Mouse (Mus musculus) c-Kit-positive CD71-positive TER-119-negative erythroid progenitor cells, embryonic 14.5 days (primary cell): Measurements from ENCODE around the gene Adora3.

Experiments used
- DNase-seq: peaks from one replicate; pipeline ENCODE4 v3.0.0-alpha.2; 2013; ENCODE audit warnings: low read depth

The Adora3 gene

DNA sequence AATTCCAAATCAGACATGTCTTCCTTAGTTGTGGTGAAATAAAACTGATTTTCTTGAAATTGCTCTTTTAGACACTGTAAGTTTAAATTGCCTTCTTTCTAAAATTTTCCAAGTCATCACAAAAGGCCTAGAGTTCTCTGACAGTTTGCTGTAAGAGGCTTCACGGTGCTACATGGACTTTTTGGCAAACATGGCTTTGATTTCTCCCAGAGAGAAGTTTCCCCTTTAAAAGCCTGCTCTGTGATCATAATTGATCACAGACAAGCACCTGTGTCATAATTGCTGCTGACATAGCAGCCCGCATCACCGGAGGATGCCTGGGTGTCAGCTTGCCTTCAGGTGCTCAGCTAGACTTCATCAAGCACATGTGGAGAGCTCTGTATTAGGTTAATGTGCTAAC is at the start of gene Adora3, which contains the start of gene Tmigd3:
Gene Adora3, plus strand, starts transcription at position 301 of the 400 bp plus-strand sequence.
Gene Tmigd3, plus strand, starts transcription at position 346 of the 400 bp plus-strand sequence.
- DNase-seq, result no peak

DNA sequence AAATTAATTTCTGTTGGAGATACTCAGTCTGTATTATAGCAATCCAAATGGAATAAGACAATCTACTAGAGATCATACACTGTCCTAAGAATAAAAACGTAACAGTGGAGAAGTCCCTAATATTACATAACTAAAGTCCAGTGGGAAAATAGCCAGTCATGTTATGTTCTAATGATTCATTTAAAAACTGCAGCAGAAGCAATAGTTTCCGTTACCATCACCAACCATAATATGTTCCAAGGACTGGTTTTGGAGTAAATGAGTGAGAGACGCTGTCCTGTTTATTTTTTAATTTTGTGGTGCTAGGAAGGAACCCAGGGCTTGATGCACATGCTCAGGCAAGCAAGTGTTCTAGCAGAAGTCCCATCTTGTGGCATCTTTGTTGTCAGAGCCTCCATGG is 49.2 kb upstream of the Adora3 start:
- DNase-seq, result no peak

DNA sequence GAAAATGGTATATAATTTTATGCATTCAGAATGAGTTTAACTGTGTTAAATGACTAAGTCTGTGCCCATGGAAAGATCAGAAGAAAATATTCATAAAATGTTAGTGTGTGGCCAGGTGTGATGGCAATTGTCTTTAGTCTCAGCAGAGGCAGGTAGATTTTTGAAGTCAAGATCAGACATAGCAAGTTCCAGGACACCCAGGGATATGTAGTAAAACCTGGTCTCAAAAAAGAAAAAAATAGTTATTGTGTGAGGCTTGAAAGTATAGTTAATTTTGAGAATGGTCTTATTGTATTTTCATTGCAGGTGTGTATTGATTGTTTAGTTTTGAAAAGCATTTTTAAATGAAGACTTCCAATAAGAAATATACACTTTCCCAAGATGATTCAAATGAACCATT is 47.0 kb upstream of the Adora3 start:
- DNase-seq, result no peak

DNA sequence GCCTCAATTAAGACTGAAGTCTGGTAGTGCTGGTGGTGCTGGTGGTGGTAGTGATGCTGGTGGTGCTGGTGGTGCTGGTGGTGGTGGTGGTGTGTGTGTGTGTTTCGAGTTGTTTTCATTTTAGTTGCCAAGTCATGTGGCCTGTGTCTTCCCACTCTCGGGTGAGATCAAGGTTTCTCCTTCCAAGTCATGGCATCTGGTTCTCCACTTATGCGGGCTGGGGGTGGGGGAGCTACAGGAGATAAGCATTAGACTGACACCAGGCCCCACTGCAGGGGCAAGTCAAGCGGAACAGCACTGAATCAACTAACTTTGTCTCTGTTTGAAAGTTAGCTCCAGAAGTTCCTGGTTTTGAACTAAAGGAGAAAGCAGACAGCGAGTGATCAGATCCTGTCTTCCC is 46.6 kb upstream of the Adora3 start:
- DNase-seq, result no peak

DNA sequence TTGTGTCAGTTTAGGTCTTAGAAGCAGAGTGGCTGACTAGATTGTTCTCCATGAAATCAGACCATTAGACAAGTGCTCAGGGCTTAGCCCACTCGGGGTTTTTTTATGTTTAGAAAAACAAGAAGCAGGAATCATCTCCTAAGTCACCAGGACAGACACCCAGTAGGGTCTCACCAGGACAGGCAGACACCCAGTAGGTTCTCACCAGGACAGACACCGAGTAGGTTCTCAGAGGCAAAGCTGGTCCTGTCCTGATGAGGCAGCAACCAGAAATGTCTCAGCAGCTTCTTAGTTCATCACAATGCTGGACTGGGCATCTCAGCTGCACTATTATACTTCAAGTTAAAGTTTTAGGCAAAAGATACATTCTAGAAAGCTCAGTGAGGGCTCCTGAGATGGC is 46.0 kb upstream of the Adora3 start:
- DNase-seq, result no peak

DNA sequence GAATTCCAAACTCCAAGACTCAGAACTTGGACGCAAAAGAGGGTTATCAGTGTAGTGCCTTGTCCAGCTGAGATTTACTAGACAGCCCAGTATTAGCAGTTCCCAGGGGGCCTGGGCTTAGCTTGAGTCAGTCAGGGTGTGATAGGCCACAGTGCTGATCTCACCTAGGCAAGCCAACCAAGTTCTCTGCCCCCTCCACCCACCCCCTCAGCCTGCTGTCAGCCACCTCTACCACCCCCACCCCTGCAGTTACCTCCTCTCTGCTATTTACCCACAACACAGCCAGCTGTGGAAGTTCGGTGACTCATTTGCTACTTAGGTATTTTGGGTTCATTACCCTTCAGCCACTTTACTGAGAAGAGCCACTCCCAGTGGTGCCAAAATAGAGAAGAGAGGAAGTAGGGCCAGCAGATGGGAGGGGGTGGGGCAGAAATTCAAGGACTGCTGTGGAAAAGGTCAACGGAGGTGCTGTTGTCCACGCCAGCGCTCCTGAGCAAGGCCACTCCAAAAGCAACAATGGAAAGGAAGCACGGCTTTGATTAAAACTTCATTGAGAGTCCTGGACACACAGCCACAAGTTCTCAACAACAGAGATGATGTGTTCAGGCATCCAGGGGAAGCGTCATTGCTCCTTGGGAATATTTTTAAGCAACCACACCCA is 45.0 kb upstream of the Adora3 start:
- no peak for DNase-seq

DNA sequence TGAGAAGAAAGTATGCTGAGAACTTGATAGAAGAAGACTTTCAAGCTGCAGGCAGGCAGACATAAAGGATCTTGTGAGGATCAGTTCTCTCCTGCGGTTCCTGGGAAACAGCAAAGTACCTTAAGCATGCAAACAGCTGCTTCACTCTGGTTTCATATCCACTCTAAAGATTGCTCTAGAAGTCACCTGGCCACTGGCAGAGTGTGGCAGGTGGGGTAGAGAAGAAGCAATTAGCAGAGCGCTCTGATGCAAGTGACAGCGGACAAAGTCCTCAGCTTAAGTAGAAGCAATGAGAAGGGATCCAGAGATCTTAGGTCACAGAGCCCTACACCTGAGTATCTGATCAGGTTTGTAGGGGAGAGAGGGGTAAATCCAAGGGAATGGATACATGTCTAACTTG is 39.1 kb upstream of the Adora3 start:
- DNase-seq, result no peak

DNA sequence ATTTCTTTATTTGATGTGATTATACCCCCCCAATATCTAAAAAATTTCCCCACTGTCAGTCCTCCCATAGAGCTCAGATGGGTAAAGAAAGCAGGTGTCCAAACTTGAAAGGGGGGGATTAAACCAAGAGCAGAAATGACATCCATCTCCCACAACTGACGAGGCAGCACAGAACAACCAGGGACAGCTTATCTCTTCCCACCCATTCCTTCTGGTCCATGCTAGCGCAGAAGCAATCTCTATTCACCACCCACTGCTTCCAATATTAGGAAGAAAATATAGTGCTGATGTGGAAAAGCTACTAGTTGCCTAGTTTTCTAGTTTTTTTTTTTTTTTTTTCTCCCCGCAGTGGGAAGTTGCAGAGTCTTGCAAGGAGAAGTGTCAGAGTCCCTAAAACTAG is 34.8 kb upstream of the Adora3 start:
- DNase-seq, result no peak

DNA sequence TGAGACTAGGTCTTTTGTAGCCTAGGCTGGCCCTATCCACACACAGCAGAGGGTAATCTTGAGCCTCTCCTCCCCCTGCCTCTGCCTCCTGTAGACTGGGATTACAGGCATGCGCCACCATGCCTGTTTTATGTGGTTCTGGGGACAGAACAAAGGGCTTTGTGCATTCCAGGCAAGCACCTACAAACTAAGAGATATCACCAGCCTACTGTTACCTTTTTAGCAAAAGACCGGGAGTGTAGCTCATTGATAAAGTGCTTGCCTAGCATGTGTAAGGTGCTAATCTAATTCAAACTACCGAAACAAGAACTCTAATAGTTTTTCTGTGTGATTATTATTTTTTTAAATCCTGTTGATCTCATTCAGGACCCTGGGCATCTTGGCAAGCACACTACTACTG is 33.8 kb upstream of the Adora3 start:
- peak; percentile 15 for DNase-seq

DNA sequence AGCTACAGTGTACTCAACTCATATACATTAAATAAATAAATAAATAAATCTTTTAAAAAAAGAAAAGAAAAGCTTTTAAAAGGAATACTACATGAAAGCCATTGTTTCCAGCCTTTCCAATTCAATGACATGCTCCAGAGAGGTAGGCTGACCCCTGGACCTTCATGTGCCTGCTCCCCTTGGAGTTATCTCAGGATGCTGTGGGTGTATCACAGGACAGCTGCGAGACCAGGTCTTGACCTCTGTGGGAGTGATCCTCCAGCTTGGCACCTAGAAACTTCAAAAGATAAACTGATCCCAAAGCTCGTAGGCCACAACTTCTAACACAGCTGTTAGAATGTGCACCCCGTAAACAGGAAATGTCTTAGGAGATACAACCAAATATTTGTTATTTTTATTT is 32.0 kb upstream of the Adora3 start:
- no peak for DNase-seq

DNA sequence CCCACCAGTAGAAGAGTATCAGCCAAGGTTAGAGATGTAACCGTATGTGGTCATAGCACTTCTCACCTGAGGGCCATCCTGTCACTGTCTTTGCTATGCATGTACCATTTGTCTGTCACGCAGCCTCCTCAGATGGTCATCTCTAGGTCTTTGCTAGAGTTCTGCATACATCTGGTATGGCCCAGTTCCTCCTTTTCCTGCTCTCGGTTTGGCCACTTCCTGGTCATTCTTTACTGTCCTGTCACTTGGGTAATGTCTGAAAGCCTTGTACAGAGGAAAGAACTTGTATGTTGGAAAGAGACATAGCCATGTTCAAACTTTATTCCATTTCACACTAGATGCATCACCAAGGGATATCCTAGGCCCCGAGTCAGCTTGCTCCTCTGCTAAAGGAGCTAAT is 30.8 kb upstream of the Adora3 start:
- DNase-seq, result no peak

DNA sequence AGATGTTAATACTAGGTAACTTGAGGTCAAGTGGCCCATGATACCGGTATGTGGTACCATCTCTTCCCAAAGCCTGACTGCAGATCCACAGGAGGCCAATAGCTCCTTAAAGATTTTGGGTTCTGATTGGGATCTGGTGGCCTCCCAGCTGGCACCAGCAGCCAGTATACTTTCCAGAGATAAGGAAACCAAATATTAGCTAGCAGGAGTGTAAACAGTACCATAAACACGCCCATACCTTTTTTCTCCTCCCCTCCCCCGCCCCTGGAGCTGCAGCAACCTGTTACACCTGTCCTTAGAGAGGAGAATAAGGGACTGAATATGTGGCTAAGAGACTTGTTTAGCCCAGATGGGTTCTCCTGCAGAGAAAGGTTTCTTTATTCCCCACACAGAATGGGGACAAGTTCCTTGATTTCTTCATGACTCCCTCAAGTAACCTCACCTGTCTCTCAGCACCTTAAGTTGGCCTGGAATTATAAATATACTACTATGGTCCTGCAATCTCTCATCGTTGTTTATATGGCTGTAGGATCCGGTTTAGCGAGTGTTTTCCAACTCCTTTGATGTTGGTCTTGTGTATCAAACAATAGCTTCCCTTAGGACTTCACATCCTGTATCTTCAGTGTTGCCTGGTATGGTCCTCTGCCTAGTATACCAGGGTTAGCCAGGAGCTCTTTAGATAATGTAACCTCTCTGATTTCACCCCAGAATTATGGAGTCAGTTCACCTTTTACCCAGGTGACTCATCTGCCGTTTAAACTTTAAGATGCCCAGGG is 24.2 kb upstream of the Adora3 start:
- no peak for DNase-seq

DNA sequence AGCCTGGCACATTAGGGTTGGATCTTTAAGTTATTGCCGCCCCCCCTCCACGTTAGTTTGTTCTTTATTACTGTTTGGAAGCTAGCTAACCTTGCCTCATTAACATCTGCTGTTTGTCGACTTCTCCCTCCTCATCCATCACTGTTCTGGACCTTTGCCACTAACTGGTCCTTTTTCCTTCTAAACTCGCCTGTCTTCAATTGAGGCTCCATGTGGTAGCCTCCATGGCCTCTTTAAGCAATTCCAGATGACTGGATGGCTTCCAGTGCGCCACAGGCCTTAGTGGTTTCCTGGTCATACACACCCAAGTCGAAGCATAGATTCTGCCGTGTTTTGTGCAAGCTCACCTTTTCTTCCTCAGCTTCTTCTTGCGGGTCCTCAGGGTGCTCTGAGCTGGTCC is 16.9 kb upstream of the Adora3 start:
- no peak for DNase-seq

DNA sequence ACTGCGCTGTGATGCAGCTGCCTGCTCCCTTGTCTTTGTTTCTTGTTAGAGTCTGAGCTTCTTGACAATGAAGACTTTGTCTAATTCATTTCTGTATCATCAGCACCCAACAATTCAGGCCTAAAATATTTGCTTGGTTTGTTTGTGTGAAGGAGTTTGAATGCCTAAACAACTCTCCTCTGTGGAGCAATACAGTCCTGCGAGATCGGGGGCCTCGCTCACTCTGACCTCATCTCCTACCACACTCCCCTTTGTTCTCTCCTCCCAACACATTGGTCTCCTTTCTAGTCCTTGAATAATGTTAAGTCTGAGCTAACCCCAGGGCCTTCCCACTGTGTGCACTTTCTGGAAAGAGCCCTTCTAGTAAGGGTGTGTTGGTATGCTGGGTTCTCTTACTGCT is 15.9 kb upstream of the Adora3 start:
- DNase-seq, result no peak

DNA sequence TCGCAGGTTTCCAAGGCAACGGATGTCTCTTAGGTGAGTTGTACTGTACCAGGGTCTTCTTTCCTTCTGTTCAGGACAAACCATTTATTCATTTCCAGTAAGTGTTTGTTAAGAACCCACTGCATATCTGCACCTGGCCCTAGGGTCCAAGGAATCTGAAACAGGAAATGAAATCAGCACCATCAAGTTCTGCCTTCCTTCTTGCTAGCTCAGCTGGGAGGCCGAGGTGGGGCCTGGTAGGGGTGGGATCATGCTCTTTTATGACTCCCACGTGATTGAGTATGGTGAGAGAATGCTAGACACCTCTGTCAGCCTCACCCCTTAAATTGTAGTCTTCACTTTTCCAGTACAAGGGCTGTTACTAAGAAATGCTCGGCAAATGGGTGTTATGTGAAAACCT is 13.1 kb upstream of the Adora3 start:
- DNase-seq, result no peak

DNA sequence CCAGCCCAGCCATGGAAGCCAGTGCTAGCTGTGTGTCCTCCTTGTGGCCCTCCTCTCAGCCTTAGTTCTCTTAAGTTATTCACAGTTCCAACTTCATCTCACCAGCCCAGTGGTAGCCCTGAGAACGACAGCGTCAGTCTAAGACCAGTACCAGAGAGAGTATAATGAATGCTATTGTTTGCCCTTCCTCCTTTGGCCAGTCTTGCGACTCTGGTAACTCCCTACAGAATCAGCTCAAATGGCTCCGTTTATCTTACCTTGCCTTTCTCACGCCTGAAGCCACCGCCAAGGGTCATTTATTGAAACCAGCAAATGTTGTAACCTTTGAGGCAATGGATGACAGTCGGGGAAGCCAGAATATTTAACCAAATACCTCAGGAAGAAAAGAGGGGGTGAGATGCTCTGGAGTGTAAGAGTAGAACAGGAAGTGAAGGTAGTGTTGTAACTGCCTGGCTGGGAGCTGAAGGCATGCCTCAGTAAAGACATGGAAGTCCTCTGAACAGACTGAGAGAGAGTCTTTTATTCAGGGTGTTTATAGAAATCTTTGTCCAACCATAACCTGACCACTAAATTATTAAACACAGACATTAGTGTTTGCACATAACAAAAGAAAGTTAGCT is 8.8 kb upstream of the Adora3 start:
- DNase-seq, result no peak

DNA sequence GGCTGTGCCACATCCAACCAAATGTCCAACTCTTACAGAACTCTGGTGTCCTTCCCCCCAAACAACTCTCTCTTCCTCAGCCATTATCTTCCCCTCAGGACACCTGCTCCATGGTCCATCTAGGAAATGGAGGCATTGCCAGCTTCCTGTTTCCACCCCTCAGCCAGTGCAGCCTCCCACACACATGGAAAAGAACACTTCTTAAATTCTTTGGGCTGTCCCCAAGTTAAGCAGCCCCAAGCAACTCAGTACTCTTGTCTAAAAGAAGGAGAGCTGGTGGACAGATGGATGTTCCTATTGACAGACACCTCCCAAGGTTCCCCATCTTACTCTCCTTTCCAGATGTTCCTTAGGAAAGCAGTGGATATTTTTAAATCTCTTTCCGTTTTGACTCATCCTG is 6.5 kb upstream of the Adora3 start:
- DNase-seq, result no peak

DNA sequence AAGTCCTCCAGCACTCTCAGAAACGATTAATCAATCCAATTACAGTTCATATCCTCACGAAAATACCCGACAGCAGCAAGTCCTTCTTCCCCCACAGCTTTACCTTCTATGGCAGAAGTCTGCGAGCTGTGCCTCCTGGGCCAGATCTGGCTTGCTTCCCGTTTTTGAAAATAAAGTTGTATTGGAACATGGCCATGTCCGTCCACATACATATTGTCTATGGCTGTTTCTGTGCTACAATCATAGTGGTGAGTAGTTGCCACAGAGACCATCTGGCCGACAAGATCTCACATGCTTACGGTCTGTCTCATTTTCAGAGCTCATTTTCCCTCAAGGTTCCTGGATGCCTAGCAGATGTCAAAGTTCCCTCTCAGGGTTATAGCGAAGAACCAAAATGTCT is 5.5 kb upstream of the Adora3 start:
- no peak for DNase-seq

DNA sequence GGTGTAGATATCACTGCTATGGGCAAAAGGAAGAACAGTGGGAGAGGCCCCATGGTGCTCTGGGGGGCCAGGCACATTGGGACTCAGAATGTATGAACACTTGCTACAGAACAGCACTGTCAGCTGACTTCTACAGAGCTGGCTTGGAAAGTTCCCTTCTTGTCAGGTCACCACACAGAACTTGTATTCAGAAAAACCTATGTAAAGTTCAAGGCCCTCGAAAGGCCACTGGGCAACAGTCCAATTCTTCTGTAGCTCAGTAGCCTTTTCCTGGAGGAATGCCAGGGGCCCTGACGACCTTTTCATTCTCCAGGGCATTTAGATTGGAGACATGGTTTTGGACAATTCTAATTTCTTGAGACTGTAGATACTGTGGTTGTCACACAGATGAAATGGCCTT is 2.5 kb upstream of the Adora3 start:
- no peak for DNase-seq

DNA sequence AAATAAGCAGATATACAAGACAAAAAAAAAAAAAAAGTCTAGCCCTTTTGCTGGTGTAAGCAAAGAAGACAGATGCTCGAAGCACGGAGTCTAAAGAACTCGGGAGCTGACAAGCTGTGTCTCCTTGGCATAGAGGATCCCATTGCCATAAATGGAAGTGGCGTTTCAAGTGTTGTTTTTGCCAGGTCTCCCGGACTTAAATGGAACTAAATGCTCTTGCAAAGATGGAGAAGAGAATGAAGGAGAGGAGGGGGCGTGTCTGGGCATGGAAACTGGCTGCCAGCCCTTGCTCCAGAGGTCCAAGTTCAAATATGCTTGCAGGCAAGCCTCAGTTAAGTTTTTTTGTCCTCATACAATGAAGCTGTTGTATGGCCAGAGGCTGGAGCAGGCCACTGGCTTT is 1.4 kb downstream of the Adora3 start:
- no peak for DNase-seq

DNA sequence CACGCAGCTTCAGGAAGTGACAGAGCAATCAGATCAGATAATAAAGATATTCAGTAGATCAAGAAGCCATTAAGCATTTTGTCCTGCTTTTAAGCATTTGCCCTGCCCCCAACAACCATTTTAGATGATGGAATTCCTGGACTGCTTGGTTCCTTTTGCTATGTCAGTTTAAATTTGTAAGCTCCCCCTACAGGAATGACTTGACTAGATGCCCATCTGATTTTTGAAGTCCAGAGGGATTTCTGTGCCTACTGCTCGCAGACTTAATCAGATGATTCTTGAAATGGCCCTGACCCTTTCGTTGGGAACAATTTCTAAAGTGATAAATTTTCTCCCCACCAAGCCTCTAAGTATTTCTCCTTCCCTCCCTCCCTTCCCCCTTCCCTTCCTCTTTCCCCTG is 1.9 kb downstream of the Adora3 start:
- no peak for DNase-seq

DNA sequence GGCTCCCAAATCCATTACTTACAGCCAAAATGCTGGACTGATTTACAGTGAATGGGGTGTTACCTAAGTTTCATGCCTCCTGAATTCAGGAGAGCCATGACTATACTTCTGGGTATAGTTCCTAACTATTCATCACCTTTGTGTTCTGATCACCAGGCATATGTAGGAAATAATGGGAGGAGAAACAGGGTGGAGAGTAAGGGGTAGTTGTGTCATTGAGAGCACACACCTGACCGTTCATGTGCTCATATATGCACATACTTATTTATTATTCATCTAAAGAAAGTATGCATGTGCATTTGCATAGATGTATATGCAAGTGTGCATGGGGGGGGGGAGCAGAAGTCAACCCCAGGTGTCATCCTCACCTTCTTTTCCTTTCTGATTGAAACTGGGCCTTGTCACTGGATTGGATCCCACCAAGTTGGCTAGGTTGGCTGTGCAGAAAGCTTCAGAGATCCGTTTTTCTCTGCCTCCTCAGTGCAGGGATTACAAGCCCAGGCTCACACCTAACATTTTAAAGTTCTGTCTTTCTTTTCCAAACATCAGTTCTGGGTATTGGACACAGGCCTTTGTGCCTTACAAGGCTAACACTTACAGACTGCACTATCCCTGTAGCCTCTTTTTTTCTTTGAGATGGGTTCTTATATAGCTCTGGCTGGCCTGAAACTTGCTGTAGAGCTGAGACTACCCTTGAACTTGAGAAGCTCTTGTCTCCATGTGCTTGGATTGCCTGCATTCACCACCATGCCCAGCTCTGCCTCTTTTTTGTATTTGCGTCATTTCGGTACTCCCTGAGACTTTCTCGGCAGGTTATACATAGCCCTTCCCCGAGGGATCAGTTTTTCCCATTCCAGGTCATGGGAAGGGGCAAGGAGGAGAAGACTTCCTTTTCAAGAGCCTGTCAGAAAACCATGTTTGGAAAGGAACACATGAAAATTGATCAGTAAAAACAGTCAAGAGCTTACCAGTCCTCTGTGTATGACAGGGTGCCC is 3.1 kb downstream of the Adora3 start:
- DNase-seq, result no peak
